Mouse (Mus musculus): Measurements from ENCODE around the gene Acot13.
A peak's percentile ranks its signal among the peaks of the same experiment; 100 is the strongest.

Gene Acot13

DNA sequence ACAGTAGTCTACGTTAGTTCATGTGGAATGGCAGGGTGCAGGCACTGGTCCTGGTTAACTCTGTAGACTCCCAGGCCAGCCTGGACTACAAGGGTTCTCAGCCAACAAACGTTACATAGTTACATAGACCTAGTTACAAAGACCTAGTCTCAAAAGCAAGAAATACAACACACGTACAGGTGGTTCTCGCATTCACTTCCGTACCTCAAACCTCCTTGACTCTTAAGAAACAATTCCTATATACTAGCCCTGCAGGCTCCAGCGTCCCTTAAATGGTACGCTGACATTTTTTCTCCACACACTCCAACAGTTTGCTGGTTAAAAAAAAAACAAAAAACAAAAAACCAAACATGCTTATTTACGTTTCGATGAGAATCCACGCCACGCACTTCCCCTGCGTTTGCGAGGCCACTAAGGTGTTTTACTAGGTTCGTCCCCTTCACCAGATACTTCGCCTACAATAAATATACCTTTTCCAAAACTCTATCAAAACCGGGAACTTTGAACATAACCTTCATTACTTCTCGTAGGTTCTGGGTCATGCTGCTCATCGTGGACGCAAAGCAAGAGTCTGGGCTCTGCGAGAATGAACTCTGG, 486 bp downstream of the Acot13 start:
- DNase-seq (ENCODE audit: low read depth): no peak

DNA sequence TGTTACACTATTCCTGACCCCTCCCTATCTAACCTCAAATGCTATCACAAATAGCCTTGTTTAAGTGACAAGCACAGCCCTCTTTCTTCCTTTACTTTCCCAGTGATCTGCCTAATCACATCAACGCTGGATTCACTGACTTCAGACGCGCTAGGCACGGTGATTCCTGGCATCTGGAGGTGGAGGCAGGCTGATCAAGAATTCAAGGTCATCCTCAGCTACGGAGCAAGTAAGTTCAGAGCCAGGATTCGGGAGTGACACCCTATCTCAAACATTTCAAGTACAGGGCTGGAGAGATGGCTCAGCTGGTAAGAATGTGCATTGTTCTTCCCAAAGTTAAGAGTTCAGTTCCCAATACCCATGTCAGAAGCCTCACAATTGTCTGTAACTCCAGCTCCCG, 5.2 kb downstream of the Acot13 start:
- no peak for DNase-seq (ENCODE audit: low read depth)

DNA sequence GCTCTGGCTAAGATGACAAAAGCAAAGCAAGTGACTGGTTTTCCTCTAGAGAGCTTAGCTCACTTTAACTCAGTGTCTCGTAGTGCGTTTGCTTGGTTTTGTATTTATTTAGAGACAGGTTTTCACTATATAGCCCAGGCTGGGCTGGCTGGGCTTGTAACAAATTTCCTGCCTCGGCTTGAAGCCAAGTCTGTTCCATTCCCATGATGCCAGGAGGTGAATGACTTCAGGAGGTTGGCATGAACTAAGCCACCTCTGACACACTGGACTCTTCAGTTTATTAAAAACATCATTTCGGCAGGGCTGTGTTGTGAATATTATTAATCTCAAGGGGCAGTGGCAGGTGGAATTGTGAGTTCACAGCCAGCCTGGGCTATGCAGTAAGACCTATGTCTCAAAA, 5.8 kb downstream of the Acot13 start:
- DNase-seq (ENCODE audit: low read depth): no peak

DNA sequence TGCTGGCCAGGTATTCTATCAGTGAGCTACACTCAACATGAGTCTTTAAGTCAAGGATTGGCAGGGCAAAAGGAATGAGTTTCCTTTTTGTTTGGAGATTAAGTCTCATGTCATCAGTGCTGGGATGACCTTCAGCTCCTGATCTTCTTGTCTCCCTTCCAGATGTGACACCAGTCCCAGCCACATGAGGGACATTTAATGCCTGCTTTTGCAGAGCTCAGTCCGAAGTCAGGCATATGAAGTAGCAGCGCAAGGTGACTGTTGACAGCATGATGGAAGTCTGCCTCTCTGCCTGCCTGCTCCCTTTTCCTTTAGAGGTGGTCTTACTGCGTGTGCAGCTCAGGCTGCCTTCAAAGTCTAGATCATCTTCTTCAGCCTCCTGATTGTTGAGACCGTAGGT, 6.7 kb downstream of the Acot13 start:
- DNase-seq (ENCODE audit: low read depth): no peak

DNA sequence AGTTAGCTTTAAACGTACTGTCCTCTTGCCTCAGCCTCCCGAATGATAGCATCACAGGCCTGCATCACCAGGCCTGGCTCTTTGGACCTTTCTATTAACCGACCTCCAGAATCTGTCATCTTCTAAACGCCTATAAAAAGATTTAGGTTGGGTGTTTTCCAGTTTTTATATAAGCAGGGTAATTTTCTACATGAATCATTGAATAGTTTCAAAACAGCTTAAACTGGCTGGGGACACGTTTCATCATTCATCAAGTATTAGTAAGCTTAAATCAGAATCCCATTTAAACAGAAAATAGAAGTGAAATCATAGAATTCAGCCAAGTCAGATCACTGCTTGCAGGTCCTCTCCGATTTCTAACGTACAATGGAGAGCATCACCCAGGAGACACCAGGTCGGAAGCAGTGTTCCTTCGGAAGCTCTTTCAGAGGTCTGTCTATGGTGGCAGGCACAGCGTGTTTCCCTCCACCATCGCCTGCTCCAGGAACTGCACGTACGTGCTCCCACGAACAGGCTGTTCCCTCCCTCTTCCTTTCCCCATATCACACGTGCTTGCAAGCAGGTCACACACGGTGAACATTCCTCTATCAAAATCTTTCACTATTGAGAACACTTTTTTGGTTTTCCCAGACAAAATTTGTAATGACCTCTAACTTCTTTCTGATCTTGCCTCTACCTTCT, 8.5 kb downstream of the Acot13 start:
- DNase-seq (ENCODE audit: low read depth): no peak

DNA sequence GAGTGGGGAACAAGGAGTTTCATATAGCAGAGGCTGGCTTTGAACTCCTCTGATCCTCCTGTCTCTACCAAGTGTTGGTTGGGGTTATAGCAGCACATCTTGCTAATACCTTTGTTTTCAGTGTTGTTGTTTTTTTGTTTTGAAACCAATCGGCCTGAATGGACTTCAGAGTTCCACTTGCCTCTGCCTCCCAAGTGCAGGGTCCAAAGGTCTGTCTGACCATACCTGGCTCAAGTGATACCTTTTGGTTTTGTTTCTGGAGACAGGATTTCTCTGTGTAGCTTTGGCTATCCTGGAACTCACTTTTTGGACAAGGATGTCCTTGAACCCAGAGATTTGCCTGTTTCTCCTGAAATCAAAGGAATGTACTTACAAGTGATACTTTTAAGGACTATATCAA, 11.4 kb downstream of the Acot13 start:
- DNase-seq (ENCODE audit: low read depth): no peak

DNA sequence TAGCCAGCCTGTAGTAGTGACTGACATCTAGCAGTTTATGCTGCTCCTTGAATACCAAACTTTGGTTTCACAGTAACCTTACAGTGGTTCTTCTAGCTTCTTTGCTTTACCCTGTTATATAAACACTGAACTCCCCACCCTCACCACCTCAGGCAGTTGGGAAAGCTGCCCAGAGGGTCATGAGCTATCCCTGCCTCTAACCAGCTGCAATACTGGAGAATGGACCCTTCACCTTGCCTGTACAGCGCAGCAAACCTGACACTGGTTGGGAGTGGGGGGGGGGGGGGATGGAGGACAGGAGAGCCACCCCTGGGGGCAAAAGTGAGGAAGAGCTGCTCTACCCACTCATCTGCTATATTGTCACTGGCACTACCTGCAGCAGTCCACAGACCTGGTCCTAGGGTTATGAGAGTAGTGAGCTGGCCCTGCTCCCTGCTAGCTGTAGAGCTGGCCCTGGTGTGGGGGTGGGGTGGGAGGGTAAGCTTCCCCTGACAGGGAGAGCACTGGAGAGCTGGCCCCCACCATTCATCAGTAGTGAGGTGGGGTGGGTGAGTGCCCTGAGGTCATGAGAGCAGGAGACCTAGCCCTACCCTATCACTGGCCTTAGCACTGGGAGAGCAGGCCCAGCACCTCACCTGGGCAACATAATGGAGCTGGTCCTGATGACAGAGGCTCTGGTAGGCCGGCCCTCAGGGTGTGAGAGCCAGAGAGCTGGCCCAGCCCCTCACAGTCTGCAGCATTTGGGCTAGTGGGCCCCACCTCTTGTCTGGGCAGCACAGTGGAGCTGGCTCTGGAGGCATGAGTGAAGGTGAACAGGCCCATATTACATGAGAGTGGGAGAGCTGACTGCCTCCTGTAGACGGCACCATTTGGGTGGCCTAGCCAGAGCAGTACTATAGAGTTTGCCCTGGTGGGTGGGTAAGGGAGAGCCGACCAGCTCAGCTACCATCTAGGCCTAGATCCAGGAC, 14.9 kb downstream of the Acot13 start:
- no peak for DNase-seq (ENCODE audit: low read depth)

DNA sequence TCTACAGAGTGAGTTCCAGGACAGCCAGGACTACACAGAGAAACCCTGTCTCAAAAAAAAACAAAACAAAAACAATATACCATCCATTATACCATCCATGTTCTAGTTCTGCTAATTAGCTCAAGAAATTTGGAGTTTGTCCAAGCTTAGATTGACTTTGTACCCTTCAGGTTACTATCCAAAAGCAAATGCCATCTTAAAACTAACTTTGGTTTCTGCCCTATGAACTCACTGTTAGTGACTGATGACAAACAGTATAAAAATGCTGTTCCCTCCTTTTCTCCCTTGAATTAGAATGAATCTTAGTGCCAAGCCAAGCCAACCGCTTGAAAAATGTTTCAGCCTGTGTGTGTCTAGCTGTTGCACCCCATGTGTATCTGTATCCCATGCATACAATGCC, 16.7 kb downstream of the Acot13 start:
- DNase-seq (ENCODE audit: low read depth): no peak

DNA sequence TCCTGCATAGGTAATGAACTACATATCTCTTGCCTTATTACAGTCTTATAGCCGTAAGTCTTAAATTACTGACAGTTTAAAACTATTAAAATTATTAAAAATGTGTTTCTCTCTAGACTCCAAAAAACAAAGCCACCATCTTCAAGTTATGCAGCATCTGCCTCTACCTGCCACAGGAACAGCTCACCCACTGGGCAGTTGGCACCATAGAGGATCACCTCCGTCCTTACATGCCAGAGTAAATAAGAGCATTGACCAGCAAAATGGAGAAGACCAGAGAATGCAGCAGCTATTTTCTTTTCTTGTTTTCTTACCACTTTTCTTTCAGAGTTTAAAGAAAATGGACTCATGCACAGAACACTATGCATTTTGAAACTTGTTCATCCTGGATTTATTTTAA, 18.8 kb downstream of the Acot13 start:
- DNase-seq (ENCODE audit: low read depth): no peak

DNA sequence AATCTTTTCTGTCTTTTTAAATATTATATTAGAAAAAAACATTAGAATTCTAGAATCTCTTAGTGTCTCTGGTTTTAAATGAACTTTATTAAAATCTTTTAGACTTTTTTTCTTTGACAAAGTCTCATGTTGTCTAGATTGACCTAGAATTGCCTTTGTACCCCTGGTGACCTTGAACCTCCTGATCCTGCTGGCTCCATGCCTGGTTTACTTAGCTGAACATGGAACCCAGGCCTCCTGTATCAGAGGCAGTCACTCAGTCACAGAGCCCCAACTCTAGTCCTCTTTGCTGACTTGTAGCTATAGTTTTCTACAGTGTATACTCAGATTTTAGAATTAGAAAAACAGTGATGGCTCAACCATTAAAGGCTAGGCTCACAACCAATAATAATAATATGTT, 25.3 kb downstream of the Acot13 start:
- no peak for DNase-seq (ENCODE audit: low read depth)

DNA sequence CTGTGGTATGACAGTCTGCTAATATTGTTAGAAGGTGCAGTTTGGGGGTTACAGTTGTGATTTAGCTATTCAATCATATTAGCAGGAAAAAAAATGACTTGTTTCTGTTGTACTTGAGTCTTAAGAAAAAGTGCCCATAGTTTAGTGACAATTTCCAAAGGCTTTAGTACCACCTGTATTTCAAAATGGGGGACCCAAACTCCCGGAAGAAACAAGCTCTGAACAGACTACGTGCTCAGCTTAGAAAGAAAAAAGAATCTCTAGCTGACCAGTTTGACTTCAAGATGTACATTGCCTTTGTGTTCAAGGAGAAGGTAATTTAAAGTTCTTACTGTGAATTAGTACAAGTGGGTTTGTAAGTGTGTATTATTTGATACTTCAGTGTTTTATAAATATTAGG, 28.1 kb downstream of the Acot13 start:
- peak; percentile 50 for DNase-seq (ENCODE audit: low read depth)

DNA sequence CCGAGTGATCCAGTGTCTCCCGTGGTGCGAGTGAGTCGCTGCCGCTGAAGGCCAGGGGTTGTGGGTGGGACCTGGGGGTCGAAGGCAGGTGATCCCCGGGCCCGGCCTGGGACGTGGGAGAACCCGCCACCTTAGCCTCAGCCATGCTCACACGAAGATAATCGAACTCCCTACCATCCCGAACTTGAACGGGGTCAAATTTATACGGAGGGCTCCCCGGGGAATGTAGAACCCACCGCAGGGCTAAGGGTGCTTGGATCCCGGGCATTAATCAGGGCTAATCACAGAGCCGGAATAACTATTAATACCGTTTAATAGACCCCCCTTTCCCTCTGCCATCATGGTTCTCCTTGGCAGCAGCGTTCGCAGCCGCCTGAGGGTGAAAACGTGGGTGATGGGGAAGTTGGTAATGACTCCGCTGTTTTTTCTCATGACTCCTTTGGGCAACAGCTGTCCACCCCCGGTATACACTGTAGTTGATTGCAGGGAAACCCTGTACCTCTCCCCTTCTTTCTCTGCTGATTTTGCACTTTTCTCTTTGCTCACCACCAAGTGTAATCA, 29.1 kb downstream of the Acot13 start:
- peak; percentile 68 for DNase-seq (ENCODE audit: low read depth)

DNA sequence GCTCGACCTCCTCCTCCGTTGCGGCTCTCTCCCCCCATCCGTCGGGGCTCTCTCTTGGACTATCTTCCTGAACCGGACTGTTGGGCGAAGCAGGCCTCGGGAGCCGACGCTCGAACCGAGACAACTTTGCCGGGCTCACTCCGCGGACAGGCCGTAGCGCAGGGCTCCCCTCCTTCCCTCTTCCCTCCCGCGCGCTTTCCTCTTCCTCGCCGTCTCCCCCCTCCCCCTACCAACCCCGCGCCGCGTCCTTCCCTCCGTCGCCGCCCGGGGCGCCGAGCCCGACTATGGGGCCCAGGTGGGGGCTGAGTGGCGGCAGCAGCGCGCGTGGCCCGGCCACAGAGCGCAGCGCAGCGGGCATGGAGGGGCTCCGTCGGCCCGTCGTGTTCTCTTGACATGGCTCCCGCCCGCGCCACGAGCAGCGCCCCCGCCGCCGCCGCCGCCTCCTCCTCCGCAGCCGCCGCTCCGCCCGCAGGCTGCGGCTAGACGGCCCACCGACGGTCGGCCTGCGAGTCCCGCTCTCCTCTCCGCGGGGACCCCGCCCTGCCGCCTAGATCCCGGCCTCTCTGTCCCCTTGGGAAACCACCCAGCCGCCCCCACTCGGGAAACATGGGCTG, 29.9 kb downstream of the Acot13 start, which contains the start of gene BC005537:
BC005537 (plus strand) TSS at position 350 of the 614 bp plus-strand sequence.
- DNase-seq (ENCODE audit: low read depth): no peak

DNA sequence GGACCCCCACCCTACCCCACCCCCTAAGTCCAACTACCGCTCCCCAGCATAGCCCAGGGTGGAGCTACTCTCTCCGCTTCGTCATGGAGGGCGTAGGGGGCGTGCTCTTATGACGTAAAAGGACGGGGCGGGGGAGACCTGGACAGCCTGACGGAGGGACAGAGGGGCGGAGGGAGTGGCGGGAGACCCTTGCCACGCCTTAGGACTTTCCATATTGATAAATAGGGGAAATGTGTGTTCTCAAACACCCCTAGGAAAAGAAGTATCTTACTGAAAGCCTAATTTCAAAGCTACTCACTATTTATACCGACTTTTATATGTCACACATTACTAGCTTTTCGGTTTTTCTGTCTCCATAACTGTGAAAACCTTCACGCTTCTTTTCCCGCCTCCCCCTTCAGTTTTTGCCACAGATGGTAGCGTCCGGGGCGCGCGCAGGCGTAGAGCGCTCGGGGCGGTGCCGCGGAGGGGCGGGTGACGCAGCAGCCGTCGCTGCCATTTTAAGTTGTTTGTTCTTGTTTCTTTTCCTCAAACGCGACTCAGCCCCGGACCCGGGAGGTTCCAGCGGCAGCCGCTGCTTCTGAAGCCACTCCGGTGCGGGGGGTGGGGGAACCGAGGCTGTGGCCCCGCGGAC, 30.5 kb downstream of the Acot13 start:
- DNase-seq (ENCODE audit: low read depth): peak; percentile 99

DNA sequence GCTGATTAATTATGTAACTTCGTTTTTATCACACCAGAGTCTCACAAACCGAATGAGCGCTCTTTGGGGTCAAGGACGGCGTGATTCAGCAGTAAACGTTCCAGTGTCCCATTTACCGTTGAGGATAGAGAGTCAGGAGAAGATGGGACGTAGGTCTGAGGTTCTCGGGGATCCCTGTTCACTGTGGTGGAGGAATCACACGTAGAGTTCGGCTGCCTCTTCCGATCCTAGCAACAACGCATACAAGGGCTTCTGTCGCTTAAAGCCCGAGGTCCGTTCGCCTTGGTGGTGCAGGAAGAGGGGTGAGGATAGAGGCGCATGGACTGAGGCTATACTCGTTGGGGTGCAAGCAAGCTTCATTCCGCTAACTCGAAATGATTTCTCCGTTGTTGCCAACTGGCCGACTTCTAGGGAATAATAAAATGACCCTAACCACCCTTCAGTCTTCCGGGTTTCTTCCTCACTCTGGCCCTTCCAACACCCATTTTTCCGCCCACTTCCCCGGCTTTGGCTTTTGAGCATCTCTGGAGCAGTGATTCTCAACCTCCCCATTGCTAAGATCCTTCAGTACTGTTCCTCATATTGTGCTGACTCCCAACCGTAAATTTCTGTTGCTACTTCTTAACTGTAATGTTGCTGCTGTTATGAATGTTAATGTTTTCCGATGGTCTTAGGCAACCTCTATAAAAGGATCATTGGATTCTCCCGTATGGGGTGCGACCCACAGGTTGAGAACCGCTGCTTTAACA, 31.2 kb downstream of the Acot13 start:
- peak; percentile 74 for DNase-seq (ENCODE audit: low read depth)

DNA sequence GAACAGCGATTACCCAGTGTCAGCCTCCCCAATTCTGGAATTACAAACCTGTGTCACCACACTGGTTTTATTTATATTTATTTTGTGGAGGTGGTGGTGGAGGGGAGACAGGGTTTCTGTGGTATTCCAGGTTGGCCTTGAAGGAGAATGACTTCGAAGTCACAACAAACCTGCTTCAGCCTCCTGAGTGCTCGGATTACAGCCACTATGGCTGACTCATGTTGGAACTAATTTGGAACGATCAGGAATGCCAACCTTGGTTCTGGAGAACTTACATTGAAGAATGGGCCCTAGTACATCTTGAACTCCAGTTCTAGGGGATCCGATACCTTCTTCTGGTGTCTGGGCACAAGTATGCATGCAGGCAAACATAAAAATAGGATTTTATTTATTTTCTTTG, 32.0 kb downstream of the Acot13 start:
- DNase-seq (ENCODE audit: low read depth): no peak

DNA sequence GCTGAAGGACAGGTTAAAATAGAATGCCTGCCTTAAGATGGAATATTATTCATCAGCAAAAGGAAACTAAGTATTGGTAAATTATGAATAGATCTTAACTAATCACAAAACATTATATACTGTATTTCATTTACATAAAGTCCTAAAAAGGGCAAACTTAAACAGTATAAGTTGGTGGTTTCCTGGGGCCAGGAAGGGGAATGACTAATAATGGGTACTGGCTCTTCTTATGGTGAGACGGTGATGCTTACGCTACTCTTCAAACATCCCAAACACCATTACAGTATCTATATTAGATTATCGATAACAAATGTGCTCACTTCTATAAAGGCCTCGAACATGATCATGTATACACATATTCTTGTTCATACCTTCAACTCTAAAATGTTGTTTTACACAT, 32.7 kb downstream of the Acot13 start:
- peak; percentile 59 for DNase-seq (ENCODE audit: low read depth)

DNA sequence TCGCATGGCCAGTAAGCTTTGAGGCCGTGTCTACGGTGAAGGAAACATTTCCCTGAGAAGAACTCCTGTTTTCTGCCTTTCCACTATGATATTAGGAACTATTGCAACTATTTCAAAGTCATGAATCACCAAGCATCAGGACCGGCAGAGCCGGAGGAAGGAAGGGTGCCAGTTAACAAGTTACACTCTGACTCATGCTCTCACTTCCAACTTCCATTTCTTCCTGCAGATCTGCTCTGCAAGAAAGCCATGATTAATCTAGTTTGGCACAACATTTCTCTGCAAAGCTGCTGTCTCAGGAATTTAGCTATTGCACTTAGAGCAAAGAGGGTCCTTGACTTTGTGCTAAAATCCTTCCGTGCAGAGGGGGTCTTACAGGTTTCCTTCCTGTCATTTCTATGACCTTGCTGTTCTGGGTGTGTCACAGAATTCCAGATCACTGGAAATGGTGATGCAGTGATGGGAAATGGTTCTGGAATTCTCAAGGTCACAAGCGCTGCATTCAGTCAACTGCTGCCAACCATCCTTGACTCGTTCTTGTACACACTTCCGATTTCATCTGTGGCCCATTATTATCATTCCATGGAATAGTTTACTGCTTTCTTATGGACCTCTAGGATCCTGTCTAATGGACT, 38.8 kb downstream of the Acot13 start:
- no peak for DNase-seq (ENCODE audit: low read depth)

DNA sequence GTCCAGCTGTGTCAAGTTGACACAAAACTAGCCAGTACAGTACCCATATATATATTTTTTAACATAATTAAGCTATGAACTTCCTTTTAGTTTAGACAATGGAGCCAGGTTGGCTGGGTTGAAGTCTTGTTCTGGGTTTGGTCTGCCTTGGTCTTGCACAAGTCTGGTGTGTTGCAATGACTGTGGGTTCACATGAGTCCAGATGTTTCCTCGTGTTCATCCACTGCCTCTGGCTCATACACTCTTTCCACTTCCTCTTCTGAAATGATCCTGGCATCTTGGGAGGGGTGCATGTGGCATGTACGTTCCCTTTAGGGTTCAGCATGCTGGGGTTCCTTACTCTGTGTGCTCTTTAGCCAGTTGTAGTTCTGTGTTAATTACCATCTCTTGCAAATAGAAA, 40.0 kb downstream of the Acot13 start:
- no peak for DNase-seq (ENCODE audit: low read depth)

DNA sequence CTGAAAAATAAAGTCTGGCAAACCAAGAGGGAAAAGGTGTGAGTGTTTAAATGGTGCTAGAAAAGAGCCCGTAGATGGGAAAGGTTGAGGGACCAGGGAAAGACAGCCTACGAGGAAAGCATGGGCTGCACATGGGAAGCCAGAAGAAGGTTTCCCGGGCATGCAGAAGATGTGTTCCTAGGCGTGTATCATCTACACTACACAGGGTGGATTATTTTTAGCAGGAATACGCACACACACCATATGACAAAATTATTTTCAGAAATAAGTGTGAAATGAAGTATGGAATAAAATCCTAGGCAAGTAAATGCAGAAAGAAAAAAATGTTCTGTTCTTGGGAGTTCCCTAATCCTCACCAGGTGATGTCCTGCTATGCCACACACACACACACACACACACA, 43.9 kb downstream of the Acot13 start:
- DNase-seq (ENCODE audit: low read depth): no peak

Measured in induced T-regulatory cell, adult 2 months (primary cell).